In genomic region chr2:168478431-168478830, GRCm38 (mm10) we compare ENCODE assay signal across 12 mouse cellular contexts.
DNase-seq lines count a peak whose midpoint lies in the region; ATAC-seq and TF ChIP-seq lines count a peak whose summit lies in the region.
"Had no signal": no experiment of that assay in that cellular context is flagged by ENCODE, and none has a peak within 500 bp of the region (broad histone marks: within the 10 kb centered on the region; RNA-seq: fewer than 3 reads in every experiment).

No protein-coding gene starts in this region.

- intact Hi-C loops in gastrocnemius, postnatal 36 days (cut with DNase I), result no loop called here

- no peaks in the 10 kb centered on the region for H3K9me3 ChIP-seq in heart, embryonic 13.5 days
- no peaks in the 10 kb centered on the region for H3K9me3 ChIP-seq in hindbrain, postnatal 0 days (ENCODE audit: low read length)
- H3K9me3 ChIP-seq: forebrain, embryonic 13.5 days; liver, embryonic 15.5 days had no signal

- peak; percentile 28 for DNase-seq in gastrocnemius, postnatal 10 days
- DNase-seq in gastrocnemius, postnatal 36 days, result no peak
- DNase-seq in kidney, postnatal 14 days, result peak; percentile 55
- no peak for DNase-seq in ovary, postnatal 14 days (ENCODE audit: low spot score)
- DNase-seq in hindbrain, postnatal 0 days (ENCODE audit: low spot score), result no peak
- no peak for DNase-seq in layer of hippocampus, adult 2 months (ENCODE audit: low spot score in 2 of 2)
- DNase-seq: thymus, adult 2 months had no signal

- H3K4me3 ChIP-seq in heart, embryonic 13.5 days, result no peak overlapping the region
- no peak overlapping the region for H3K4me3 ChIP-seq in hindbrain, postnatal 0 days (ENCODE audit: low read length)
- no peak overlapping the region for H3K4me3 ChIP-seq in layer of hippocampus, adult 2 months
- H3K4me3 ChIP-seq: forebrain, embryonic 13.5 days; left cerebral cortex, adult 2 months; liver, embryonic 15.5 days had no signal

- peak; percentile 42 for ATAC-seq in common myeloid progenitor, adult 5-6 weeks (replicated peaks; ENCODE audit: low read depth, poor library complexity, severe bottlenecking)
- no peak for ATAC-seq in heart, embryonic 13.5 days (ENCODE audit: extremely low read depth, insufficient number of reproducible peaks, low FRiP score, low TSS enrichment)
- no peak for ATAC-seq in hindbrain, postnatal 0 days
- ATAC-seq: forebrain, embryonic 13.5 days had no signal

- no peak overlapping the region for H3K4me2 ChIP-seq in heart, embryonic 13.5 days
- no peak overlapping the region for H3K4me2 ChIP-seq in hindbrain, postnatal 0 days (ENCODE audit: low read depth, low read length)
- H3K4me2 ChIP-seq: forebrain, embryonic 13.5 days; liver, embryonic 15.5 days had no signal

- peak overlapping the region; percentile 68 for H3K27ac ChIP-seq in heart, embryonic 13.5 days (replicated peaks)
- no peak overlapping the region for H3K27ac ChIP-seq in hindbrain, postnatal 0 days
- H3K27ac ChIP-seq in layer of hippocampus, adult 2 months, result no peak overlapping the region
- H3K27ac ChIP-seq: forebrain, embryonic 13.5 days; left cerebral cortex, adult 2 months; liver, embryonic 15.5 days had no signal

- H3K36me3 ChIP-seq in heart, embryonic 13.5 days, result peaks cover 14% of the 10 kb centered on the region
- no peaks in the 10 kb centered on the region for H3K36me3 ChIP-seq in hindbrain, postnatal 0 days (ENCODE audit: insufficient read depth, low read length)
- H3K36me3 ChIP-seq: liver, embryonic 15.5 days had no signal

- peak overlapping the region; percentile 44; the same call in 1 of the 2 replicates for H3K9ac ChIP-seq in heart, embryonic 13.5 days
- no peak overlapping the region for H3K9ac ChIP-seq in hindbrain, postnatal 0 days (replicated peaks; ENCODE audit: low read length)
- H3K9ac ChIP-seq: forebrain, embryonic 13.5 days; liver, embryonic 15.5 days had no signal

- TF ChIP-seq CTCF in hindbrain, postnatal 0 days (IDR thresholded peaks at IDR 0.05; ENCODE audit: low read depth), result no peak
- TF ChIP-seq CTCF in layer of hippocampus, adult 2 months (conservative IDR thresholded peaks at IDR 0.05), result no peak

- peaks cover 89% of the 10 kb centered on the region for H3K27me3 ChIP-seq in heart, embryonic 13.5 days (replicated peaks)
- no peaks in the 10 kb centered on the region for H3K27me3 ChIP-seq in hindbrain, postnatal 0 days (ENCODE audit: insufficient read depth, low read length)
- H3K27me3 ChIP-seq: forebrain, embryonic 13.5 days had no signal

- 22% methylated on average over 7 of the region's 7 CpGs for WGBS in heart, embryonic 13.5 days
- 50% methylated on average over 7 of the region's 7 CpGs for WGBS in hindbrain, postnatal 0 days

- peaks cover 18% of the 10 kb centered on the region for H3K4me1 ChIP-seq in heart, embryonic 13.5 days
- H3K4me1 ChIP-seq in hindbrain, postnatal 0 days (ENCODE audit: insufficient read depth, low read length), result peaks cover 11% of the 10 kb centered on the region; the same call in 1 of the 2 replicates

Comparison
In these comparisons a context has a peak if more than half of its experiments do, and no peak if none do; other contexts are left out.
1. DNase-seq: peak in gastrocnemius, postnatal 10 days (single experiment) and kidney, postnatal 14 days (single experiment); none in gastrocnemius, postnatal 36 days (0 of 2), ovary, postnatal 14 days (single experiment), hindbrain, postnatal 0 days (single experiment) and layer of hippocampus, adult 2 months (0 of 2).